Mouse (Mus musculus): ENCODE measurements around the gene Zmym3.
A peak's percentile ranks its signal among the peaks of the same experiment; 100 is the strongest.

The Zmym3 gene

DNA sequence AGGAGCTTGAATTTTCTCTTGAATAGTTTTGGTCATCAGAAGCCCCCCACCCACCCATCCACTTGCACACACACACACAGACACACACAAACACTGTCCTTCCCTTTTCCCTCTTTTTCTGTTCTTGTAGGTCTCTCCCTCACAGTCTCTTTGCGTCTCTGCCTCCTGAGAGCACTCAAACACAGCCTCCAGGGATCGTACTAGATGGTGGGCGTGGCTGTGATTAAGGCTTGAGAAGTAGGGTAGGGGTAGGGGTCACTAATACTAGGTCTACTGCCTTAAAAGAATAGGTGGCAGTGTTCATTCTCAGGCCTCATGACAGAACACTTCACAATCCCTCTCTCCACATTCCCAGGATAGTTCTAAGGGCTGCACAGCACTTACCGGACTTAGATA lies at the start of gene Zmym3:
Gene Zmym3 (minus strand): TSS at position 150 of the 396 bp plus-strand sequence.
- no peak for DNase-seq (ENCODE audit: low spot score)

DNA sequence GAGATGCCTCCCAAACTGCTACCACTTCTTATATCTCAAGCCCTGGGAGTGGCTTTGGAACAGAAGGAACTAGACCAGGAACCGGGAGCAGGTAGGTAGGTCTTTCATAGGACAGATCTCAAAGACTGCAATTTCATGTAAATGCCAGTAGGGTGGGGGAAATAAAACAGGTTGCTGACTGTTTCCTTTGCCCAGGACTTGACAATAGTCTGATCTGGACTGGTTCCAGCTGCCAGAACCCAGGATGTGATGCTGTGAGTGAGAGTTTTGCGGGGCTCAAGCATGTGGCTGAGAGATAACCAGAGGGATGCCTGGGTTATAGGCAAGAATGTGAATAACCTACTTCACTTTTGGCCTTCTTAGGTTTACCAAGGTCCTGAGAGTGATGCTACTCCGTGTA lies 30.9 kb upstream of the Zmym3 start:
- no peak for DNase-seq (ENCODE audit: low spot score)

DNA sequence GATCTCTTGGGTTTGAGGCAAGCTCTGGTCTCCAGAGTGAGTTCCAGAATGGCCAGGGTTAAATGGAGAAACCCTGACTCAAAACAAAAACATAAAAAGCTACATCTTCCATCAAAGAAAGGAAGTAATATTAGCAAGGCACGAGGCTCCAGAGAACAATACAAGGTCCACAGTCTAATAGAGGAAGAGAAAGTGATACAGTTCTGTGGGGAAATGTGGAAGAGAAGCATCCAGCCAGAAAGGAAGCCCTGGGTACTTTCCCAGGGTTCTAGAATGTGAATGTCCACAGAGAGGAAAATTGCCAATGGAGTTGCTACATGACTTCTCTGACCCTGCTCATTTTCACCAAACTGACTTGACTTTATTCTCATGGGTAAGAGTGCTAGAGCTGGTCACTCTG lies 30.5 kb upstream of the Zmym3 start:
- no peak for DNase-seq (ENCODE audit: low spot score)

GRCm38 (mm10) chrX:101448886-101449475 lies 28.3 kb upstream of the Zmym3 start, which contains the start of gene Itgb1bp2:
Gene Itgb1bp2 (plus strand): TSS chrX:101449088.
- DNase-seq (ENCODE audit: low spot score), result no peak

DNA sequence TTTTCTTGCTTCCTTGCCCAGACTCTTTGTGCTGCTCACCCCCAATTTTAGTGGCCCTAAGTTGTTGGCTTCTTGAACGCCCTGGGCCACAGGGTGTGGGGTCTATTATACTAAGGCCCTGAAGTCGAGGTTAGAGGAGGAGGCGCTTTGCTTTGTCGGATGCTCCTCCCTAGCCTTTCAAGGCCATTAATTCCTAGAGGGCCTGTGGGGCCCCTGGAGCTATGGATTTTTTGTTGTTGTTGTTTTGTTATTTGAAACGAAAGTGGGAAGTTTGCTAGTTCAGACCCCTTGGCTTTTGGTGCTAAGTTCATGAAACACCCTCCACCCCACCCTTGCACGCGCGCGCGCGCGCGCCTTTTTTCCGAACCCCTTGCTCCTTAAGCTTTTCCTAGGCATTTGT lies 9.3 kb upstream of the Zmym3 start:
- DNase-seq (ENCODE audit: low spot score), result peak; percentile 27

GRCm38 (mm10) chrX:101429142-101429949 lies 8.7 kb upstream of the Zmym3 start, which contains the start of gene Nono:
Gene Nono (plus strand): TSS chrX:101429318.
- DNase-seq (ENCODE audit: low spot score), result peak; percentile 86

GRCm38 (mm10) chrX:101428785-101429141 lies 8.1 kb upstream of the Zmym3 start:
- no peak for DNase-seq (ENCODE audit: low spot score)

- no peak for DNase-seq (ENCODE audit: low spot score)
Measured at GRCm38 (mm10) chrX:101427774-101428173, 7.1 kb upstream of the Zmym3 start.

- DNase-seq (ENCODE audit: low spot score), result no peak
Measured at GRCm38 (mm10) chrX:101423462-101423861, 2.8 kb upstream of the Zmym3 start.

- peak; percentile 84 for DNase-seq (ENCODE audit: low spot score)
Measured at GRCm38 (mm10) chrX:101419725-101420699, 637 bp downstream of the Zmym3 start.

GRCm38 (mm10) chrX:101418946-101419724 lies 1.5 kb downstream of the Zmym3 start:
- peak; percentile 33 for DNase-seq (ENCODE audit: low spot score)

DNA sequence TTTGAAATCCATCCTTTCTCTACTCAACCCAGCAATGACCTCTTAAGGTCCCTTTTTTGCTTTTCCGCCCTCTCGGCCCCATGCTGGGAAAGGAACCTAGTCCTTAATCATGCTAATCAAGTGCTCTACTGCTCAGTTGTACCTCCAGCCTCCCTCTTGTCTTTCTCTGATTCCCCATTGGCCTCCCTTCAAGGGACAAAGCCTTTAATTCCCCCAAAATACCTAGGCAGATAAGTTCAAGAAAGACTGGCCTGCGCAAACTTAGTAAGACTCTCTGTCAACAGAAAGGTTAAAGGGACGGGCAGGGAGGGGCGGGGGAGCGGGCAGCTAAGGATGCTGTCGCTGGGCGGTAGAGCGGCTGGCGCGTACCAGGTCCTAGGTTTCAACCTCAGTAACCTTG lies 24.2 kb downstream of the Zmym3 start:
- no peak for DNase-seq (ENCODE audit: low spot score)

DNA sequence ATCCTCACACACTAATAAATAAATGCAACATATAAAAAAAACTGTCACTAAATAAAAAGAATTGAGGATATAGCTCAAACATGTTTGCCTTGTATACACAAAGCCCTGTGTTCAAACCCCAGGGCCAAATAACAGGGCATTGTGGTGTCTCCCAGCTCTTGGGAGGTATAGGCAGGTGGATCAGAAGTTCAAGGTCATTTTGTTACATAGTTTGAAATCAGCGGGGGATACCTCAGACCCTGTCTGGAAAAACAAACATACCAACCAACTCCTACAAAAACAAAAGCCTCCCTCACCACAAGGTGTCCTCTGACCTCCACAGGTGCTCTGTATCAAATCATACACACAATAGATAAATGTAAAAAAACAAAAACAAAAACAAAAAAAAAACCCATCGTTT lies 26.3 kb downstream of the Zmym3 start:
- no peak for DNase-seq (ENCODE audit: low spot score)

GRCm38 (mm10) chrX:101388866-101389537 lies 31.6 kb downstream of the Zmym3 start:
- DNase-seq (ENCODE audit: low spot score), result no peak

DNA sequence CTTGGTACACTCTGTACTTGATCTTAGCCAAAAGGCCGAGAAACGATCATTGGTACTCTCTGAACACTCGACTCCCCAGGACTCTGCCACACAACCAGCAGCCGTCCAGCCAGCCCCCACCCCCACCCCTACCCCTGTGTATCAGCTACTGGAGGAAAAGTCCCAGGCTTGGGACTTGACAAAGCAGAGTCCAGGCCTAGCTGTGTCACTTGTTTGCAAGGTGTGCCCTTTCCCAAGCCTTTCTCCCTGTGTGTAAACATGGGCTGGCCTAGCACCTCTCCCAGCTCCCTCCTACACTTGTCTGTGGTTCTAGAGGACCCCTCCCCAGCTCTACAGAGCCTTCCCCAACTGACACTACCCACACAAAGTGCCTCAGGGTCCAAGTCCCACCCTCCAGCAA lies 34.4 kb downstream of the Zmym3 start:
- no peak for DNase-seq (ENCODE audit: low spot score)

DNA sequence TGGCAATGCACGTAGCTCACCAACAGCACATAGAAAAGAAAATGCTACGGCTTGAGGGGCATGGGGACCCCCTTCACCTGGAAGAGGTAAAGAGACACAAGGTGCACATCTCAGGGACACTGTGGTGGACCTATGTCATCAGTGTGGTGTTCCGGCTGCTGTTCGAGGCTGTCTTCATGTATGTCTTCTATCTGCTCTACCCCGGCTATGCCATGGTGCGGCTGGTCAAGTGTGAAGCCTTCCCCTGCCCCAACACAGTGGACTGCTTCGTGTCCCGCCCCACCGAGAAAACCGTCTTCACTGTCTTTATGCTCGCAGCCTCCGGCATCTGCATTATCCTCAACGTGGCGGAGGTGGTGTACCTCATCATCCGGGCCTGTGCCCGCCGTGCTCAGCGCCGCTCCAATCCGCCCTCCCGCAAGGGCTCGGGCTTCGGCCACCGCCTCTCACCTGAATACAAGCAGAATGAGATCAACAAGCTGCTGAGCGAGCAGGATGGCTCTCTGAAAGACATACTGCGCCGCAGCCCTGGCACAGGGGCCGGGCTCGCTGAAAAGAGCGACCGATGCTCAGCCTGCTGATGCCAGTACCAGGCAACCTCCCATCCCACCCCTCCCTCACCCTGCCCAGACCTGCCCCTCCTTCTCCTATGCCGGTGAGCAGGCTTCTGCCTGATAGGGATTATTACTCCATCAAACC lies 36.1 kb downstream of the Zmym3 start:
- no peak for DNase-seq (ENCODE audit: low spot score)

DNA sequence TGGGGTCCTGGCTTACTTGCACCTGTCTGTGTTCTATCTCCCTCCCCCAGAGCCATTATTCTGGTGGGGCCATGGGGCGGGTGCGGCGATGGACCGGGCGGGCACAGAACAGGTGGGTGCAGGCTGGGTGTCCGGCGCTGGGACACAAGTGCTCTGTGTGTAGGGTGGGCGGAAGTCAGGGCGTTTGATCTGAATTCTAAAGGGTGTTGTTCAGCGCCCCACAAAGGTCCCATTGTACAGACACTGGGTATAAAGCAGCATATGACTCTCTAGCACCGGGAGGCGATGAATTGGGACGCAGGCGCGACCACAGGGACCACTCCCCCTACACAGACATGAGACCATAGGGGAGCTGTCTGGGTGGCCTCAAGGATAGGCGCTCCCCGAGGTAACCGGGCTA lies 37.2 kb downstream of the Zmym3 start:
- DNase-seq (ENCODE audit: low spot score), result no peak

GRCm38 (mm10) chrX:101379744-101380143 lies 40.9 kb downstream of the Zmym3 start:
- DNase-seq (ENCODE audit: low spot score), result no peak

GRCm38 (mm10) chrX:101377076-101377475 lies 43.6 kb downstream of the Zmym3 start:
- DNase-seq (ENCODE audit: low spot score), result no peak

- DNase-seq (ENCODE audit: low spot score), result no peak
Measured at GRCm38 (mm10) chrX:101376190-101376968, 44.3 kb downstream of the Zmym3 start, which contains the start of gene Gjb1. Gene Gjb1 (plus strand): TSS chrX:101376378.
